Mouse (Mus musculus): ENCODE data around the gene Cblb.

Gene Cblb

DNA sequence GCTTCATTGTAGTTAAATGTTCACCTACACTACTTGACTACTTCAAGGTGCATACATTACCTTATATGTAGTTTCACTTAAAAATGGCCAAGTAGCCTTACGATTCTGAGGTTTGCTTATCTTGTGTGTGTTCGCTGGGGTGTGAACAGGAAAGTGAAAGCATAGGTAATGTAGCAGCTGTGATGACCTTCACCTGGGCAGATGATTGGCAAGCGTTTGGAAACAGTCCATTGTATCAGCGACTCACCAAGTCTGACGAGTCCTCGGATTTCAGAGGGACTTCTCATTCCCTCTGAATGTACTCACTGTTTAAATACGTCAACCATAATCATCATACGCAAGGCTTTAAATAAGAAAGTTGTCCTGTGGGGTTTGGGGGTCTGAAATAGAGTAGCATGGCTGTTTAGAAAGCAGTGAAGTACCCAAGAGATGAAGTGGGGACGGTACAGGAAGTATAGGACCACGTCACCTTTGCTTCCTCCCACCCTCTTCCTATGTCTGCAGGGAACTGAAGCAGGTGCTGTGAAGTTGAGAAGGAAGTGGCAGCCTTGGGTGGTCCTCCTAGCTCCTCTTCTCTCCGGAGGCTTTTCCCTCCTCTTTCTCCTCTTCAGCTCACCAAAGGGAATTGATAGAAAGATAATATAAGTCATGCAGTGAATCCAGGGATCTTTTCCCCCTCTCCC is 101.9 kb downstream of the Cblb start:
- no peak for DNase-seq (ENCODE audit: low spot score)

DNA sequence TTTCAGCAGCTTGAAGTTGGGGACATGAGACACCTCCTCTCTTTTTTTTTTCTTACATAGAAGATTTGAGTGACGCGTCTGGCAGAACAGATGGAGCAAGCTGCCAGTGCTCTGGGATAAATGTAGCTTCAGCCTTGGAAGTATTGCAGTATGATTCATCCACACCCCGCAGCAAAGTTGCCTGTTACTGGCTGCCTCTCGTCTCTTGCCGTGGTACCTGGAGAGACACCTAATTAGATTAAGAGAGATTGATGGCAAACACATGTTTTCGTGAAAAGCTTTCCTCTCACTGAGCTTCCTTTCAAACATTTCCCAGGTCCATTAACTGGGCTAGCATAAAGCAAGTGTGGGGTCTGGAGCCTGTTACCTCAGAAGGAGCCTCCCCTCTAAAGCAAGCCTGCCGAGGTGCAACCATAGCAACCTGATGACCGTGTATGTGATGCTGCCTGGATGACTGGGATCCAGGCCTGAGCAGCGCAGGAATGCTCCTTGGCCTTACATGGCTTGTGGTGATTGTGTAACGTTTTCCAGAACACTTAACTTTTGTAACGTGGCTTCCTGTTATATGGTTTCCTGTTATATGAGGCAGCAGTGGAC is 103.7 kb downstream of the Cblb start:
- no peak for DNase-seq (ENCODE audit: low spot score)

- DNase-seq (ENCODE audit: low spot score), result no peak
Observed at GRCm38 (mm10) chr16:52135689-52136390, 104.8 kb downstream of the Cblb start.

GRCm38 (mm10) chr16:52143101-52143500 is 112.1 kb downstream of the Cblb start:
- DNase-seq (ENCODE audit: low spot score), result no peak

GRCm38 (mm10) chr16:52143818-52144217 is 112.8 kb downstream of the Cblb start:
- no peak for DNase-seq (ENCODE audit: low spot score)

- DNase-seq (ENCODE audit: low spot score), result no peak
Observed at GRCm38 (mm10) chr16:52144792-52145191, 113.8 kb downstream of the Cblb start.

DNA sequence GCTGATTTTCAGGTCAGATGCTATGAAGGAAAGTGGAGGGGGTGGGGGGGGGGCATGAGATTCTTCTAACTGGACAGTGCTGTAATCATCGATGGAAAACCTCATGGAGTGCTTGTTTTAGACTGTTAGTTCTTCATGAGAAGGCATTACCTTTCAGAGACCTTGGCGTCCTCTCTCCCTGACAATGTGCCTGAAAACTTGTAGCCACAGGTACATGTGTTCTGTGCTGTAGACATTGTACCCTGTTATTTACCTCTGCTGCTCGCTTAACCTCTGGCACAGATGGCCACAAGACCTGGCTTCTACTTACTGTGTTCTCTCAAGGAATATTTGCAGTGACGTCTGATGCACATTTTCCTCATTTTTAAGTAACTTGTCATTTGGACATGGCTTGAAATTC is 114.5 kb downstream of the Cblb start:
- no peak for DNase-seq (ENCODE audit: low spot score)

GRCm38 (mm10) chr16:52146976-52147696 is 116.1 kb downstream of the Cblb start:
- DNase-seq (ENCODE audit: low spot score), result no peak

DNA sequence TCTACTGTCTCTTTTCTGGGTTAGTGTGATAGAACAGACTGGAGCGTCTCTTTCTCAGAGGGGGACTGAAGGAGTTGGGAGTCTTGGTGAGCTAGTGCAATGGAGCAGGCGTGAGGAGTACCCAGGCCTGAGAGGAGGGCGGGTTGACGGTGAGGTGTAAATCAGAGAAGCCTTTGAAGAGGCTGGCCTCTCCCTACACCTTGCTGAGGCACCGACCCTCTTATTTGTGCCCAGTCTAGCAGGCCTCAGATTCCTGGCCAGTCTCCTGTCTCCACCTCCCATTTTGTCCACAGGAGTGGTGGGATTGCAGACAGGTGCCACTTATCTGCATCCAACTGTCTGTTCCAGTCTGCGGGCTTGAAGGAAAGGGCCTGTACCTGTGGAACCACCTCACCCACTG is 117.0 kb downstream of the Cblb start:
- DNase-seq (ENCODE audit: low spot score), result no peak

- no peak for DNase-seq (ENCODE audit: low spot score)
Observed at GRCm38 (mm10) chr16:52149135-52149769, 118.2 kb downstream of the Cblb start.

DNA sequence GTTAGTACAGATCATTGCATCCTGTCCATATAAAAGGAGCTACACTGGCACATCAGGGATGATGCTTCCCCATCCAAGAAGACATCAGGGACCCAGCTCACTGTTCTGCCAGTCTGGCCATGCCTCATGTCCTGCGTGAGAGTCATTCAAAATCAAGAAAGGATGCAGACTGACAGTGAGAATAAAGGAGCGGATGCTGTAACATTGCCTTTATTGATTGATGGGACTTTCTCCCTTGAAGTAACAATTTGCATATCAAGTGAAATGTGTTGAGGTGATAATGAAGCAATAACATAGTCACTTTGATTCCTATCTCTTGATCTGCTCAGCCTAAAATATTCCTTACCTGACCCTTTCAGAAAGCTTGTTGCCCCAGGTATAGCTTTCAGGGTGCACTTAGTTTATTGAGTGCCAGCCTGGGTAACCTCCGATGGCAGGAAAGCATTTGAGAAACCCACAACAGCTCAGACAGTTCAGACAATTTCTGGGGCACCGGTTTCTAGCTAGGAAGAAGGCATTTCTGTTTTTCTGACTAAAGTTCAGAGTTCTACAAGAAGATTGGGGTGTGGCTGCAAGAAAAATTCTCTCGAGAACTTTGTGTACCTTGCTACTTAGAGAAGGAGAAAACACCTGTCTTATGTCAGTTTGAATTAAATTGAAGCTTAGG is 124.1 kb downstream of the Cblb start:
- no peak for DNase-seq (ENCODE audit: low spot score)

- DNase-seq (ENCODE audit: low spot score), result no peak
Observed at GRCm38 (mm10) chr16:52159958-52160504, 129.0 kb downstream of the Cblb start.

DNA sequence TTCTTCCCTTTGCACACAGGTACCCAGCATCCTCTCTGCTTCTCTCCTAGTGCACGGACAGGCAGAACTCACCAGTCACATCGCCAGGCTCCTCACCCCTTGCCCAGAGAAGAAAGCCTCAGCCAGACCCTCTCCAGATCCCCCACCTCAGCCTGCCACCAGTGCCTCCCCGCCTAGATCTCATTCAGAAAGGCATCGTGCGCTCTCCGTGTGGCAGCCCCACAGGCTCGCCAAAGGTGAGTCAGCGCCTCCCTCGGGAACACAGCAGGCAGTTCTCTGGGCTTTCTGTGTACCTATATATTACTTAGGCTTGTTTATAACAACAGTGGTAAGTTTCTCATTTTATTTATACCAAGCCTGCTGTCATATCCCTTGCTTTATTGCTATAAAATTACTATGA is 133.2 kb downstream of the Cblb start:
- no peak for DNase-seq (ENCODE audit: low spot score)

- no peak for DNase-seq (ENCODE audit: low spot score)
Observed at GRCm38 (mm10) chr16:52173253-52173652, 142.2 kb downstream of the Cblb start.

- DNase-seq (ENCODE audit: low spot score), result no peak
Observed at GRCm38 (mm10) chr16:52179839-52180238, 148.8 kb downstream of the Cblb start.

GRCm38 (mm10) chr16:52182057-52182456 is 151.0 kb downstream of the Cblb start:
- DNase-seq (ENCODE audit: low spot score), result no peak

GRCm38 (mm10) chr16:52184350-52184749 is 153.3 kb downstream of the Cblb start:
- DNase-seq (ENCODE audit: low spot score), result no peak

DNA sequence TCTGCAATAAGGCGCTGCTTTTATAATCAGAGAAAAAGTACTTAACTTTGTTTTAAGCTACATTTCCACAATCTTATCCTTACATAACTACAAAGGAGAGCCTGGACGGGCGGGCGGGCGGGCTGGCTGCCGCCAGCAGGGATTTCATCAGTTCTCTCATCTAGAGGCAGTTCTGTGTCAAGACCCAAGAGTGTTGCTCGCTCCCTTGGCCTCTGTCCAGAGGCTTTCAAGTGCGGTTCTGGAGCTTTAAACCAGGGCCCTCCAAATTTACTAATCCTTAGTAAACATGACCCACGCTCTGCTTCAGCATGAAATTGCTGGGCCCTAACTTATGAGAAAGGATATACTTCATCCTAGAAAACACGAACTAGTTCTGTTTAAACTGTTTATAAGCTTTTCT is 155.7 kb downstream of the Cblb start:
- DNase-seq (ENCODE audit: low spot score), result no peak

DNA sequence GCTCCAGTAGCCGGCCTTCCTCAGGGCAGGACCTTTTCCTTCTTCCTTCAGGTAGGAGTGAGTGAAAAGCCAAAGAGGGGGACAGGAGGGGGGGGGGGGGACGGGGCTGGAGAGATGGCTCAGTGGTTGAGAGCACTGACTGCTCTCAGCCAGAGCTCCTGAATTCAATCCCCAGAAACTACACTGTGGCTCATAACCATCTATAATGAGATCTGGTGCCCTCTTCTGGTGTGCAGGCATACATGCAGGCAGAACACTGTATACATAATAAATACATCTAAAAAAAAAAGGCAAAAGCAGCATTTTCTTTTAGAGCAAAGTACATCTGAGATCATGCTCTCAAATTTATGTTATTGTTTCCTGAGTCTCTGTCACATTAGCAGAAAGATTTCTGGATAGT is 158.1 kb downstream of the Cblb start:
- DNase-seq (ENCODE audit: low spot score), result no peak

DNA sequence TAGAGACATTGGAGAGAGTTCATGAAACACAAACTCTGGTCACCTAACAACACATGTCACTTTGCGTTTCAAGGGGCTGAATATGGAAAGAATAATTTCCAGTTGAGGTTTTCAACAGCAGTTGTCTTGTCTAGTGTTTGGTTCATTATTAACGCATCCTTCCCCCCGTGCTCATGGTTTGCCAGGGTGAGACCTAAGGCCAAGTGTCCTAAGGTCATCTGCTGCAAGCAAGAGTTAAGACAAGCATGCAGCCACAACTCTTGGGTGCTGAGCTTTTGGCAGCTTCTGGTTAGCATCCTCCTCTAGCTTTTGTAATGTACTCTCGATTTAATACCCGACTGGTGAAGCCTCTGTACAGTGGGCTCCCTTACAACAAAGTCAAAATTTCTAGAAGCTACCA is 159.7 kb downstream of the Cblb start:
- no peak for DNase-seq (ENCODE audit: low spot score)

GRCm38 (mm10) chr16:52194040-52194439 is 163.0 kb downstream of the Cblb start:
- DNase-seq (ENCODE audit: low spot score), result no peak
